Mouse (Mus musculus): Measurements from ENCODE around the gene Pycard. TPM values are rescaled to one million over a fixed set of nuclear protein-coding genes. Genes with fewer than 3 reads are reported as not detected.
"Not testable (repeated sequence)": the region's sequence is repeated elsewhere in the genome, so short reads cannot be mapped to it uniquely, and the experiment has no call there.

The Pycard gene
- 12.2 and 56.9 TPM in 2 replicates for total RNA-seq (2015; ENCODE audit: low replicate concordance)
- total RNA-seq (2017; ENCODE audit: low replicate concordance): 2.2 and 5.7 TPM in 2 replicates

DNA sequence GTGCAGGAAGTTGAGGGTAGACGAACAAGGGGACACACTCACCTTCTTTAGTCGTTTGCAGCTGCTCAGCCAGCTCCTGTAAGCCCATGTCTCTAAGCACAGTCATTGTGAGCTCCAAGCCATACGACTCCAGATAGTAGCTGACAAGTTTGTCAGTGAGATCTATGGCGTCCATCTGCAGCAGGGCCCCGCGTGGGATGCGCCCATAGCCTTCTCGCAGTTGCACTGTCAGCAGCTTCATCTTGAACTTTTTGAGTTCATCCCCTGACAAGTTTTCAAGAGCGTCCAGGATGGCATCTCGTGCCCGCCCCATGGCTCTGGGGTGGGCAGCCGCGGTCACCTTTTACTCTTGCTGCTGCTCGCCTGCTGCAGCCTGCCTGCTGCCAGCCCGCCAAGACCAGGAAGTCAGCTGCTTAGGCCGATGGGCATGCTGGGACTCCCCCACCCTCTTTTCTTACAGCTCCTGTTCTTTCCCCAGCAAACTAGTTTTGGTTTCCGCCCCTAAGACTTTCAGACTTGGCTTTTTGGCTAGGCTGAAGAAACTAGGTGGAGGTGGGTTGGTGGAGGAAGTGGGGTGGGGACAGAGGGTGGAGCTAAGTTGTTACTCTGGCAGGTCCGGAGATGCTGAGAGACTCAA lies at the start of gene Pycard:
Pycard (minus strand) TSS at position 527 of the 637 bp plus-strand sequence.
- ATAC-seq (replicated peaks; ENCODE audit: low FRiP score, poor library complexity, severe bottlenecking): no peak

DNA sequence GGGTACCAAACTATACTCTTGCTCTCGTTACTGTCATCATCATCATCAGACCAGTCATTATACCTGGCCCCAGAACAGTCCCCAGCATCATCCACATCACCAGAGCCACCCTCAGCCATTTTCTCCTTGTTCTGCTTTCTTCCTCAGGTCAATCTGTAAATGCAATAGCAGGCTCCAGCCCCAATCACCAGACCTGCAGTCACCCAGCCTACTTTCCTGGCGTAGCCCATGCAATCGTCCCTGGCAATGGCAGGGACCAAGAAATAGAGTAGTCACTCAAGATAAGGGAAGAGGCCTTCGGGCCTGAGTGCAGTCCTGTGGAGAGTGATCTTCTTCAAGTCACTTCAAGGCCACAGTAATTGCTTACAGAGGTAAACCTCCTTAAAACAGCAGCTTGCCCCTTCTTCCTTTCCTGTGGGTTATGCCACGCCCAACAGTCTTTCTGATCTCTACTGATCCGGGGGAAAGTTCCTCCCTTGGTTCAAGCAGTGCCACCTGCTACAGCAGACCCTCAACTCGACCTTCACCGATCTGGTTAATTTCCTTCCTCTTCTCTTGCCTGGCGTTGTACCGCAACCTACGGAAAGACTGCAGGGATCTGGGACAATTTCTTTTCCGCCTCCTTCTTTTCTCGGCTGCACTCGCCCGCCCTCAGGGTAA lies 48.6 kb upstream of the Pycard start:
- ATAC-seq (replicated peaks; ENCODE audit: low FRiP score, poor library complexity, severe bottlenecking): not testable (repeated sequence)

DNA sequence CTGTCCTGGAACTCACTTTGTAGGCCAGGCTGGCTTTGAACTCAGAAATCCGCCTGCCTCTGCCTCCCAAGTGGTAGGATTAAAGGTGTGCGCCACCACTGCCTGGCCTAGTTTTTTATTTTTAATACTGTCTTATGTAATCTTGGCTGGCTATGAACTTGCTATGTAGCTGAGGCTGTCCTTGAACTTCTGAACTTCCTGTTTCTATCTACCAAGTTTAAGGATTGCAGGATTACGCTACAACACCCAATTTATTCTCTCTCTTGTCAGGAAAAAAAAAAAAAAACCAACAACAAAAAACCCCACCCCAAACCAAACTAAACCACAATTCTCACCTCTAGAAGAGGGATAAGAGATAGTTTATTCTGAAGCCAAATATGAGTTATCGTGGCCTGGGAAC lies 39.9 kb upstream of the Pycard start:
- no peak for ATAC-seq (replicated peaks; ENCODE audit: low FRiP score, poor library complexity, severe bottlenecking)

- ATAC-seq (replicated peaks; ENCODE audit: low FRiP score, poor library complexity, severe bottlenecking): no peak
These were observed 39.3 kb upstream of the Pycard start for GRCm38 (mm10) chr7:128032989-128033293.

DNA sequence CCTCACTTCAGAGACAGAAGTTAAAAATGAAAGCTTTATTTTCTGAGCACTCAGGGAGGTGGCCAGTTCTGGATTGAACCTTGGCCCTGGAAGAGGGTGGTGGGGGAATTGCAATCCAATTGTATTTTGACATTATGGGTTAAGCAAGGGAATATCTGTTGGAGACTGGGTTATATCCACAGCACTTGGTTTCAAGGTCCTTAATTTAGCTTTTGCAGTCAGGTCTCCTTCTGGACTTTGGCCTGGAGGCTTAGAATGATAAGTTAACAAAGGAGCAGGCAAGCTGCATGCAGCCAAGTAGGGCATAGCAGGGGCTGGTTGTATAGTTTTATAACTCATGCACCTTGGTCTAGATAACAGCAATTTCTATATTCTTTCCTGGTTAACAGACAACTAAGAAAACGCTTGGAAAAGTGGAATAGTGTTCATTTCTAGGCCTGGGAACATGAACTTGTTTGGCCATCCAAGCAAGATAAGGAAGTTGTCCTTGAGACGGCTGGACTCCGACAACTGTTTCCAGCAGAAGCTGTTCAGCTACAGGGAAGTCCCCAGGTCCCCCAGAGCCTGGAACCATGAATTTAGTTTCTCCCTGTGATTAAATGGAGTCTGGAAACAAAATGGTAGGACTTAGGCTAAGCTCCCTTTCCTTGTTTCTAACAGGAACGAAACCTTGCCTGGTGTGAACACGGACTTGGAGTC lies 38.8 kb upstream of the Pycard start:
- no peak for ATAC-seq (replicated peaks; ENCODE audit: low FRiP score, poor library complexity, severe bottlenecking)

GRCm38 (mm10) chr7:128031403-128031976 lies 37.8 kb upstream of the Pycard start:
- ATAC-seq (replicated peaks; ENCODE audit: low FRiP score, poor library complexity, severe bottlenecking): peak; percentile 63; the same call in 1 of the 2 replicates

DNA sequence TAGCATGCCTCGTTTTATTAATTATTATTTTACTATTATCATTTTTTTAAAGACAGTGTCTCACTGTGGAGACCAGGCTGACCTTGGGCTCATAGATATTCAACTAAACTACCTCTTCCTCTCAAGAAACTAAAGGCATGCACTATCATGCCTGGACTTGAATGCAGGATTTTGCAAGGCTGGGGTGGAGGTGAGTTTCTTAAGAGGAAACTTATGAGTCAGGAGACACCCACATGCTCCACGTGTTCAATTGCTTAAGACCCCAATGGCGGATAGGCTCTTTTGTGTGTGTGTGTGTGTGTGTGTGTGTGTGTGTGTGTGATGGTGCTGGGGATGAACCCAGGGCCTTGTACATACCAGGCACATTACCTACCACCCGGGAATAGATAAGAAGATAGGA lies 31.7 kb upstream of the Pycard start:
- no peak for ATAC-seq (replicated peaks; ENCODE audit: low FRiP score, poor library complexity, severe bottlenecking)

GRCm38 (mm10) chr7:128024932-128025331 lies 31.3 kb upstream of the Pycard start:
- ATAC-seq (replicated peaks; ENCODE audit: low FRiP score, poor library complexity, severe bottlenecking): no peak

DNA sequence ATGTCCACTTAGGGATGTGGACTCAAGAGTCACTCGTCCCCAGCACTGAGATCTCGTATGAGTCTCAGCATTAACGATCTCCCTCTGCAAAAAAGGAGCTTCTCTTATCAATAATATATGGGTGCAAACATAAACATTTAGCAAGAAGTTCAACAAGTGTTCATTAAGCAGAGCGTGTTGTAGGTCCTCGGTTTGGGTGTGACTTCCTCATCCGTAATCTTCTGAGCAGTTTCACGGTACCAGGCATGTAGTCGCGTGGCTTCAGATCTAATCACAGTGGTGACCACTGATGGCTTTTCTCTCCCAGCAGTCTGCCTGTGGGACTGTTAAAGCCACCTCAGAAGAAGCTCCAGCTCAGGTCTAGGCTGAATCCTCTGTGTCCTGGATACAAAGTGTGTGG lies 30.7 kb upstream of the Pycard start:
- ATAC-seq (replicated peaks; ENCODE audit: low FRiP score, poor library complexity, severe bottlenecking): no peak

GRCm38 (mm10) chr7:128023565-128023964 lies 29.9 kb upstream of the Pycard start:
- no peak for ATAC-seq (replicated peaks; ENCODE audit: low FRiP score, poor library complexity, severe bottlenecking)

- no peak for ATAC-seq (replicated peaks; ENCODE audit: low FRiP score, poor library complexity, severe bottlenecking)
These were observed 29.3 kb upstream of the Pycard start for GRCm38 (mm10) chr7:128022974-128023373.

GRCm38 (mm10) chr7:128019187-128019586 lies 25.5 kb upstream of the Pycard start:
- ATAC-seq (replicated peaks; ENCODE audit: low FRiP score, poor library complexity, severe bottlenecking): no peak

- no peak for ATAC-seq (replicated peaks; ENCODE audit: low FRiP score, poor library complexity, severe bottlenecking)
These were observed 24.6 kb upstream of the Pycard start for GRCm38 (mm10) chr7:128018275-128018674.

DNA sequence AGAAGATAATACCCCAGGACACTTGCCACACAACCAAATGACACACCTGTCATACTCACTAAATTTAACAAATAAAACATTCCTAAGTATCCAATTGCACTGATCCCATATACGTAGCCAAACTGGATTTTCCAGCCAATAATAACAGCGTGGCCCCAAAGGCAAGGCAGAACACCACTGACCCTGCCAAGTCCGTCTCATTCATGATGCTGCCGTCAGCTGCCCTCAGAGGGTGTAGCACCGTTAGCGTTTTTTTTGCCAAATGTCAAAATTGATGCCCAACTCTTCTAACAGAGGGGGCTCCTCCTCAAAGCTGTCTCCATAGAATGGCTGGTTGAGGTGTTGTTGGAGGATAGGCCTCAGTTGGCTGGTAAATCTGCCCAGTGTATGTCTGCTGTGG lies 23.0 kb upstream of the Pycard start:
- ATAC-seq (replicated peaks; ENCODE audit: low FRiP score, poor library complexity, severe bottlenecking): no peak

- ATAC-seq (replicated peaks; ENCODE audit: low FRiP score, poor library complexity, severe bottlenecking): not testable (repeated sequence)
These were observed 22.5 kb upstream of the Pycard start for GRCm38 (mm10) chr7:128016134-128016533.

DNA sequence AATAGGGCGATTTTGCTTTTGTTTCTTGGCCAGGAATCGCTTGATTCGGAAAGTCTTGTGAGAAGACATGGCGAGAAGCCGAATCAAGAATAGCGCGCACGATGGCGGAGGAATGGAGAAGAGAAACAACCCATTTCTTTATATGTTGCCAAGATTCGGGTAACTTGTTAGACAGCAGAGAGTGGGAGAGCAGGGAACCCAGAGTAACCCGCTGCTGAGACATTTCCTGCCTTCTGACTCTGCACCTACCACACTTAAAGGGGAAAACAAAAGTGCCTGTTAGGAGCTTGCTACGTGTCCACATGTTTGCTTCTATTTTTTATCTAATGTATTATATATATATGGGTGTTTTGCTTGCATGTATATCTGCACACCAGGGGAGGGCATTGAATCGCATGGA lies 19.4 kb upstream of the Pycard start:
- no peak for ATAC-seq (replicated peaks; ENCODE audit: low FRiP score, poor library complexity, severe bottlenecking)

GRCm38 (mm10) chr7:128012136-128012780 lies 18.6 kb upstream of the Pycard start:
- no peak for ATAC-seq (replicated peaks; ENCODE audit: low FRiP score, poor library complexity, severe bottlenecking)

DNA sequence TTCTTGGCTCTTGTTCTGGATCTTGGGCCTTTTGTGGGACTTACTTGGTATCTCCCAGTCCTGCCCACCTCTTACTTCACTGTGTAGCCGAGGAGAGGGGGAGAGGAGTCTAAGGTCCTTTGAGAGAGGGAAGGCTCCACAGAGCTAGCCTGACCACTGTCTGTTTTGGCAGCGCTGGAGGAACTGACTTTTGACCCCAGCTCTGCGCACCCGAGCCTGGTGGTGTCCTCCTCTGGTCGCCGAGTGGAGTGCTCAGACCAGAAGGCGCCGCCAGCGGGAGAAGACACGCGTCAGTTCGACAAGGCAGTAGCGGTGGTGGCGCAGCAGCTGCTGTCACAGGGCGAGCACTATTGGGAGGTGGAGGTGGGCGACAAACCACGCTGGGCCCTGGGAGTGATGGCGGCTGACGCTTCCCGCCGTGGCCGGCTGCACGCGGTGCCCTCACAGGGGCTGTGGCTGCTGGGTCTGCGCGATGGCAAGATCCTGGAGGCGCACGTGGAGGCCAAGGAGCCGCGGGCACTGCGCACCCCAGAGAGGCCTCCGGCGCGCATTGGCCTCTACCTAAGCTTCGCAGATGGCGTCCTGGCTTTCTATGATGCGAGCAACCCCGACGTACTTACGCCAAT lies 16.2 kb upstream of the Pycard start:
- ATAC-seq (replicated peaks; ENCODE audit: low FRiP score, poor library complexity, severe bottlenecking): no peak

GRCm38 (mm10) chr7:128006193-128006592 lies 12.5 kb upstream of the Pycard start:
- no peak for ATAC-seq (replicated peaks; ENCODE audit: low FRiP score, poor library complexity, severe bottlenecking)

Measured in erythroid progenitor cell, adult 5-6 weeks (primary cell).